Mouse (Mus musculus): ENCODE measurements around the gene Hoxa11. TPM values are rescaled to one million over a fixed set of nuclear protein-coding genes. Genes with fewer than 3 reads are reported as not detected.

Hoxa11 gene
- total RNA-seq, 2 experiments from 2014 or later: 2.1 to 2.9 TPM

DNA sequence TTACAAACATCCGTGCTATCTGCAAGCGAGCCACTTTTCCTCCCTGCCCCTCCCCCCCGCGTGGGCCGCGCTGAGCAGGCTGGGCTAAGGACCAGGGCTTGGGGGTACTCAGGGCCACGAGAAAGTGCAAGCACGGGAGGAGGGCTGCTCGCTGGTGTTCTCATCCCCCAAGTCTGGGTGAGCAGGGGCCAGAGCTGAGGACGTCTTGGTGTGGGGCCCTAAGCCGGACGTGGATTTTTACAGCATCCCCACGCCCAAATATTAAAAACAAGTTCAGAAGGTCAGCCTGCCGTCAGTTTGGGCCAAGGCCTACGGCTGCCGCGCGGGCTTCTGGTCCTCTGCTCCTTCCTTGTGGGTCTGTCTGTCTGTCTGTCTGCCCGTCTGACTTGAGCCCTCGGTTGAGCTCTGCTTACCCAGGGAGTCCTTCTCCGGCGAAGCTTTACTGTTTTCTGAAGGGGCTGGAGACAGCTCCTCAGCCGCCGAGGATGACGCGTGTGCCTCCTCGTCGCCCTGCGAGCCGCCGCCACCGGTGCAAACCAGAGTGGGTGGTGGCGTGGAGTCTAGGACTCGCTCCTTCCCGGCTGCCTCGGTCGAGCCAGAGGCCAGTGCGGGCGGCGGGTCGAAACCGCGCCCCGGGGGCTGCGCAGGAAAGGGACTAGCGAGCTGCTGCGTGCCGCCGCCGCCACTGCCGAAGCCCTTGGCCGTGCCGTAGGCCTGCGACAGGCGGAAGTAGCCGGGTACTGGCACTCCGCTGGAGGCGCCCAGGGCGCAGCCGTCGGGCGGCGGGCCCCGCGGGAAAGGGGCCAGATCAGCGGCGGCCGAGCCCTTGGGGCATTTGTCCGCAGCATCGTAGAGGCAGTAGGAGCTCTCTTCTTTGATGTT is 11.8 kb downstream of the Hoxa11 start:
- DNase-seq (ENCODE audit: low spot score): peak; percentile 80

DNA sequence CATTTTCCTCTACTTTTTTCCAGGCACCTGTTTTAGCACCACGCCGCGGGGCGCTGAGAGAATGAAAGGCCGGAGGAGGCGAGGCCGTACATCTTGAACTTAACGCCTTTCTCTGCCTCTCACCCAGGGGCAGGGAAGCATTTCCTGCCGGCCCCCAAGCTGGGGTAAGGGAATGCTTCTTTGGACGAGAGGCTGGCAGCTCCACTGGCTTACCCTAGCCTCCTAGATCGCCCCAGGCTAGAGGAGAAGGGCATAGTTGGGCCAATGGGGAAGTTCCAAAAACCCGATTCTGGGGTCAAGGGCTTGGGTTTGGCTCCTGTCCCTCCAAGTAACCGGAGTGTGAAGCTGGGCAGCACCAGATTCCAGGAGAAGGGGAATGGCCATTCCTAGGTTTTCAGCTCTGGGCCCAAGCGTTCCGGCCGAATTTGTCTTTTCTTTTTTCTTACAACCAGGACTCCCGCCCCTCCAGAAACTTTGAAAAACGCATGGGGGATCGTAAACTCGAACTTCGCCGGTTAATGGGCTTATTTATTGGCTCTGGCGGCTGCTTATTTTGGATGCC is 12.5 kb downstream of the Hoxa11 start:
- no peak for DNase-seq (ENCODE audit: low spot score)

- no peak for DNase-seq (ENCODE audit: low spot score)
These were observed 13.0 kb downstream of the Hoxa11 start for GRCm38 (mm10) chr6:52232568-52232965.

DNA sequence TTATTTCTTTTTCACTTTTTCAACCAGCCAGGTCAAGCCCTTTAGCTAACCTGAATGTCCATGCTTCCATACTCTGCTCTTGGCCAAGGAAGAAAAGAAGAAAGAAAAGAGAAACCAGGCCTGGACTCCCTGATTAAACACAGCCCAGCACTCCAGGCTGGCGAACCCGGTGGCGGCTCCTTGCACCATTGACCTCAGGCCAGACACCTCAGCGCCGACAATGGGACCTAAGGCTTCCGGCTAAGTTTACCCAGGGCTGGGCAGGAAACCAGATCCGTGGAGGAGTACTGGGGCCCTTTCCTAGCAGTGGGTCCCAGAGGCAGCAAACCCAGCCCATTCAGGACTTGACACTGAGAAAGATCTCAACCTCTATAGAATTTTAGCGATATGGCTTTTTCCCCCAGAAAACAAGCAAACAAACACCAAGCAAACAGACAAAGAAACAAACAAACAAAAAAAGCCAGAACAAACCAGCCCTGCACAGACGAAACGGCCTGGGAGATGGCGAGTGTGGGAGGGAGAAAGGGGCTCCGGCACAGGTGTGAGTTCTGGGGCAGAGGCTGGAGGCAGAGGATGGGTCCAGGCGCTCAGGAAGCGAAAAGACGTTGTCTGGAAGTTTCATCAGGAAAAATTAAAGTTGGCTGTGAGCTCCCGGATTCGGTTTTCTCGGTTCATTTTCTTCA is 13.6 kb downstream of the Hoxa11 start:
- no peak for DNase-seq (ENCODE audit: low spot score)

- DNase-seq (ENCODE audit: low spot score): no peak
These were observed 15.0 kb downstream of the Hoxa11 start, which contains the start of gene Hoxa9 for GRCm38 (mm10) chr6:52230516-52231165. Hoxa9 (minus strand) TSS chr6:52231089.

DNA sequence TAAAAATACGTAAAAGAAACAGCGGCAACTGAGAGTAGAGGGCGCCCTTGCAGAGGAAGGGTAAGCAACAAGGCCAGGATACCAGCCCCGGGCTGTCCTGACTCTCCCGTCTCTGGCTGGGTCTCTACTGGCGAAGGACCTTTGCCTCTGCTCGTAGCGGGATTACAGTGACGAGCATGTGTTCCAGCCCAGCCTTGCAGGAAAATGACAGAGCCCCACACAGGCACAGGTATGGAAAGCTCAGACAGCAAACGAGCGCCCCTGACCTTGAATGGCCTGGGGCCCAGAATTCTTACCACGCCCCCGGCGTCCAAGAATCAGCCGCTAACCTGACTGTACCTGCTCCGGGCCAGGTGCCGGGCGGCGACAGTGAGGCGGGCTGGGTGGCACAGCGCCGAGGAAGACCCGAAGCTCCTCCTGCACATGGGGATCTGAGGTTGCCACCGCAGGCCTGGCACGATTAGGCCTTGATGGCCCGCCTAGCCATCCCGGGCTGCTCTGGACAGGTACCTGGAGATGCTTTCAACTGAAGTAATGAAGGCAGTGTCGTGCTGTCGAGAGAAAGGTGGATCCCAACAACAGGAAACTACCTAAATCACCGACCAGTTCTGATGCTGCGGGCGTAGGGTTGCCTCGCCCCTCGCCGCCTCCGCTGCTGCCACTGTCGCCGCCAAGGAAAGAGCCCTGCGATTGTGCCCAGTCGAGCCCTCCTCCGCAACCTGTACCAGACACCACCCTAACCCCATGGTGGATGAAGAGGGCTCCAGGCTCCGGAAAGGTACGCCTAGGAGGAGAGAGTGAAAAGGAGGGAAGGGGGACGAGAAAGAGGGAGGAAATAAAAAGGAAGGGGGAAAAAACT is 15.8 kb downstream of the Hoxa11 start:
- DNase-seq (ENCODE audit: low spot score): no peak

GRCm38 (mm10) chr6:52228475-52229465 is 16.8 kb downstream of the Hoxa11 start:
- no peak for DNase-seq (ENCODE audit: low spot score)

DNA sequence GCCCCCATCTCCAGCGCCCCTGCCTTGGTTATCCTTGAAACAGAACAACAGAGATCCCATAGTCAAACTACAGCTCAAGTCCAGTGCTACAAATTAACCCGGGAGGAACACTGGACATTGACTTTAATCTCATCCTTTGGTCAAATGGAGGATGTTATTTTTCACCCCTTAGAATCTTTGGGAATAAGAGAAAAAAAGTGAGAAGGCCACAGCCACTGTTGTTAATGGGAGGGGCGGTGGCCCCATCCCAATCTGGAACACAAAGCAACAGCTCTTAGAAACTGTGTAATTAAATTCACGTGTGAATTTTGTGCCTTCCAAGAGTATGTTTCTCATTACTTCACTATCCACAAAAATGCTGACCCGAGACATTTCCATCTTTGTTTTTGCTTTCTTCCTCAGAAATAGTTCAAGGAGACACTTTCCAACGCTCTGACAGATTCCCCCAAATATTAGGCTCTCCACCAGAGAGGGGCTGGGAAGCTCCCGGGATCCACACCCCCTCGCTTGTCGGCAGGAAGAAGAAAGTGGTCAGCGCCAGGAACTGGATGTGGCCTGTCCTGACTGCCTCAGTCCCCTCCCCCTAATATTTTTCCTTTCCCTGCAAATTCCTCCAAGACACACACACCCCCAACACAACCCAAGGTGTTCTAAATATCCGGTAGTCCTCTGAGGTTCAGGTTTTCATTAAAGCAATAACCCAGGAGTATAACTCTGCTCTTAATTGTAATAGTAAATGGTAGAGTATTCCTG is 18.0 kb downstream of the Hoxa11 start:
- DNase-seq (ENCODE audit: low spot score): no peak

- DNase-seq (ENCODE audit: low spot score): no peak
These were observed 18.9 kb downstream of the Hoxa11 start for GRCm38 (mm10) chr6:52226569-52227257.

GRCm38 (mm10) chr6:52225612-52226568 is 19.7 kb downstream of the Hoxa11 start:
- peak; percentile 86 for DNase-seq (ENCODE audit: low spot score)

DNA sequence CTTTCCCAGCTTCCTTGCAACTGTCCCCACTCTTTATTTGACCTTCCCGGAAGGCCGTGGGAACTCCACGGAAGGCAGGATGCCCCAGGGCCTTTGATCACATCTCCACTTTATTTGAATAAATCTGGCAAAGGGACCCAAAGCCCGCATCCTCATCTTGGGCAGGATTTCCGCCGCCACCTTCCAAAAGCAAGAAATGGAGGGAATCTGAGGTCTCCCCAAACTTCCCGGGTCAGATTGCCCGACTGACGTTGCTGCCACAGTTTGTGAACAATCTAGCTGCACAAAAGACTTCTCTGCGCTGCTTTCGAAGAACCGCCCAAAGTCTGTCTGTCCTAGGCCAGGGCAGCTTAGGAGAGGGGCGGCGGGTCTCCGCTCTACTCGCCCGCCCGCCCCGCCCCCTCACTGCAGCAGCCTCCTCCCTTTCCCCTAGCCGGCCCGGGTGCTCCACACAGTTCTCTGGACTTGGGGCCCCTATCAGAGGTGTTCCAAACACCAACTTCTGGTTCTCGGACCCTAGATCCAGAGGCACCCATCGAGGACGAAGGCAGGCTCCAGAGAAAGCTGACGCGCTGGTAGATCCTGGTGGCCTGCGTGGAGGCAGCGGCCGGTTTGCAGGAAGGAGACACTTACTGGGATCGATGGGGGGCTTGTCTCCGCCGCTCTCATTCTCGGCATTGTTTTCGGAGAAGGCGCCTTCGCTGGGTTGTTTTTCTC is 20.6 kb downstream of the Hoxa11 start:
- no peak for DNase-seq (ENCODE audit: low spot score)

DNA sequence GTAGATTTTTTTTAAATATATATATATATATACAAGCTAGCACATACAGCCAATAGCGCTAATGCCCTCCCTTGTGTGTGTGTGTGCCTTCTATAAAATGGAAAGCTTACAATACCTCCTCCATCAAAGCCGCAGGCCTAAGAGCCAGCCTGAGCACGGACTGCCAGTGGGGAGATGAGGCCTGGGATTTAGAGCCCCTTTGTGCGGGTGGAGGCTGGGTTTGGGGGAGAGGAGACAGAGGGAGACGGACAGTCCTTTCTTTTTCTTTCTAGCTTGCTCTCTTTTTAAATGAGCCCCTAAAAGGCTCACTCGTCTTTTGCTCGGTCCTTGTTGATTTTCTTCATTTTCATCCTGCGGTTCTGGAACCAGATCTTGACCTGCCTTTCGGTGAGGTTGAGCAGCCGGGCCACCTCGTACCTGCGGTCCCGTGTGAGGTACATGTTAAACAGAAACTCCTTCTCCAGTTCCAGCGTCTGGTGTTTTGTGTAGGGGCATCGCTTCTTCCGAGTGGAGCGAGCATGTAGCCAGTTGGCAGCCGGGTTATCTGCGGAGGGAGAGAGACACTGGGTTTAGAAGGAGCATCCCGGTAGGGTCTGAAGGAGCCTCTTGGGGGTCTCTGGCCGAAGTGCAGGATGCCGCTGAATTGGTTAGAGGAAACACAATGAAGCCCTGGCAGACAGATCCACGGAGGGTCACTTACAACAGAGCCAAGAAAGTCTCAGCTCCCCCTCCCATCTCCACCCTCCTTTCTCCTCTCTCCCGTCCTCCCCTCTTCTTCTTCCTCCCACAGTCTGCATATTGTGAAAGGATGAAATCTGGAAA is 21.5 kb downstream of the Hoxa11 start:
- DNase-seq (ENCODE audit: low spot score): no peak

- DNase-seq (ENCODE audit: low spot score): no peak
These were observed 22.9 kb downstream of the Hoxa11 start for GRCm38 (mm10) chr6:52222729-52223128.

GRCm38 (mm10) chr6:52221993-52222685 is 23.5 kb downstream of the Hoxa11 start:
- no peak for DNase-seq (ENCODE audit: low spot score)
